Mouse (Mus musculus): ENCODE results near the gene Ube2k. TPM values are rescaled to one million over a fixed set of nuclear protein-coding genes. Genes with fewer than 3 reads are reported as not detected.

Gene Ube2k
- polyA plus RNA-seq, 1 experiment from 2014 or later: 132 TPM

DNA sequence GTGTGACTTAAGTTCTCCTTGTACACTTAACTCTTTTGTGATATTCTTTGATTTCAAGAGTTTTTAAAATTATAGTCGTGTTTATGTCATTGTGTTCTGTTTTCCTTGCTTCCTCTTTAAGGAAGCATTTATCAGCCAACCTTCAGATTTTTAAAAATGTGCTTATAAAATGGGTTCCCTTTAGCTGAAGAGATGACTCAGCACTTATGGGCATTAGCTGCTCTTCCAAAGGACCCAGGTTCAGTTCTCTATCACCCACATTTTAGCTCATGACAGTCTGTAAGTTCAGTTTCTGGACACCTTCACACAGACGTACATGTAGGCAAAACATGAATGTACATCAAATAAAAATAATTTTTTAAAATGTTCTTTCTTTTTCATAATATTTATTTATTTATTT lies 55.4 kb downstream of the Ube2k start:
- H3K9me3 ChIP-seq (replicated peaks; ENCODE audit: control insufficient read depth, low read length): no peaks in the 10 kb centered on the region

DNA sequence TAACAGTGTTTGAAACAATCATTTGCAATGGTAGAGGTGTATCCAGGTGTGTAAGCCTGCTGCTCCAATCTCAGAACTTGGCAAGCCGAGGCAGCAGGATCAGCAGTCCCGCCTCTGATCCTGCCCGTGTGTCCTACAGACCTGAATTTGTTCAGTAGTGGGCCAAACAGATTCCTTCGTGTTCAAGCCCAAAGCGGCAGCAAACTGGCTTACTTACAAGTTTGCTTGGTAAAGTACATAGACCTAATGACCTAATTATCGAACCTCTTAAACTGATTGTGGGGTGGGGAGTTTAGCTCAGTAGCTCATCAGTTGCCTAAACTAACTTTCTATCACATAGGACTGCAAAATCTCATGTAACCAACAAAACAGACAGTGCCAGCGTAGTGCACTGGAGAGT lies 62.6 kb downstream of the Ube2k start:
- H3K9ac ChIP-seq (ENCODE audit: low read length): no peak overlapping the region
- no peak overlapping the region for H3K27ac ChIP-seq (ENCODE audit: low read length)
- peaks cover 2% of the 10 kb centered on the region for H3K4me1 ChIP-seq (ENCODE audit: control insufficient read depth, insufficient read depth, low read length)
- H3K9me3 ChIP-seq (replicated peaks; ENCODE audit: control insufficient read depth, low read length): no peaks in the 10 kb centered on the region
- peaks cover 7% of the 10 kb centered on the region; the same call in 1 of the 2 replicates for H3K36me3 ChIP-seq (ENCODE audit: control insufficient read depth, insufficient read depth)
- no peaks in the 10 kb centered on the region for H3K27me3 ChIP-seq (ENCODE audit: control insufficient read depth, insufficient read depth, low read length)
- ATAC-seq (replicated peaks; ENCODE audit: extremely low read depth, insufficient read depth, low FRiP score): no peak
- 88% methylated on average over 7 of the region's 7 CpGs for WGBS
- no peak overlapping the region for H3K4me2 ChIP-seq (ENCODE audit: low read depth, low read length)
- H3K4me3 ChIP-seq (ENCODE audit: low read length): no peak overlapping the region

More for the DNA sequence above, 55.4 kb downstream of the Ube2k start:
- Histone ChIP-seq H3K9ac (ENCODE audit: low read length) (no peak overlapping the region), H3K27ac (ENCODE audit: low read length) (no peak overlapping the region), H3K4me3 (ENCODE audit: low read length) (no peak overlapping the region), H3K36me3 (ENCODE audit: control insufficient read depth, insufficient read depth) (peaks cover 8% of the 10 kb centered on the region), H3K4me1 (ENCODE audit: control insufficient read depth, insufficient read depth, low read length) (peaks cover 3% of the 10 kb centered on the region), H3K4me2 (ENCODE audit: low read depth, low read length) (no peak overlapping the region), H3K27me3 (ENCODE audit: control insufficient read depth, insufficient read depth, low read length) (no peaks in the 10 kb centered on the region)
- WGBS: 87% methylated on average over 2 of the region's 2 CpGs
- ATAC-seq (replicated peaks; ENCODE audit: extremely low read depth, insufficient read depth, low FRiP score): no peak

DNA sequence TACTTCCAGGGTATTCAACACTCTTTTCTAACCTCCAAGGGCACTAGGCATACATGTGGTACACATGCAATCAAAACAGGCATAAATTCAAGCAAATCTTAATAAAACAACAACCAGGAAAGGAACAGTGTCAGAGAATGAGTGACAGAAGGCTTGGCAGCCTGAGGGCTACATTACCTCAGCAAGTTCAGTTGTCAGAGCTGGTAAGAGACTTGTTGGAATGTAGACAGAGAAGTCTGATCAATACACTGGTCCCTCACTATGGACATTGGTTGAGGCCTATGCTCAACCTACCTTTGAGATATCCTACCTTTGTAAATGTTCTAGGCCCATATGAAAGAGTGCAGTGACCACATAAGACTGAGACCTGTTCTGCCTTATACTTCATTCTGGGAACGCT lies 69.8 kb downstream of the Ube2k start:
- ATAC-seq (replicated peaks; ENCODE audit: extremely low read depth, insufficient read depth, low FRiP score): no peak

DNA sequence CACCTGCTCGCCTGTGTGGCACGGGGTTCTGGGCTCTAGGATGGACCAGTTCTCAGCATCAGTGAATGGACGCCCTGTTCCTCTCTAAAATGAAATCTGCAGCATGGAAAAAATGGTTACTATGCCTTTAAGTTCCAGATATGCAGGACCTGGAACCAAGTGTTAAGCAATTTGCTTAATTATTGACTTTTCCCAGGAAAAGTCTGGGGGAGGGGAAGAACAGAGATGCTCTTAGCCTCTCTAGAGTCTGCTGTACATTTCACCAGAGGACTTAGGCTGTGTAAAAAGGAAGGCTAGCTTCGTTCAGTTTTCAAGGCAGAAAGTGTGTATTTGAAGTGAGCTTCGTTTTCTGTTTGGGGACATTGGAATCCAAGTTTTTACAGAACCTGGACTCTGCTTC lies 72.7 kb downstream of the Ube2k start:
- H3K4me1 ChIP-seq (ENCODE audit: control insufficient read depth, insufficient read depth, low read length): no peaks in the 10 kb centered on the region; the same call in 1 of the 2 replicates
- H3K27me3 ChIP-seq (ENCODE audit: control insufficient read depth, insufficient read depth, low read length): no peaks in the 10 kb centered on the region
- no peak overlapping the region for H3K9ac ChIP-seq (ENCODE audit: low read length)
- WGBS: 82% methylated on average over 5 of the region's 5 CpGs
- H3K4me2 ChIP-seq (ENCODE audit: low read depth, low read length): no peak overlapping the region
- no peak overlapping the region for H3K4me3 ChIP-seq (ENCODE audit: low read length)
- H3K36me3 ChIP-seq (ENCODE audit: control insufficient read depth, insufficient read depth): peaks cover 10% of the 10 kb centered on the region
- no peak for ATAC-seq (replicated peaks; ENCODE audit: extremely low read depth, insufficient read depth, low FRiP score)
- H3K27ac ChIP-seq (ENCODE audit: low read length): no peak overlapping the region
- H3K9me3 ChIP-seq (replicated peaks; ENCODE audit: control insufficient read depth, low read length): no peaks in the 10 kb centered on the region

More for the DNA sequence above, 69.8 kb downstream of the Ube2k start:
- Histone ChIP-seq H3K36me3 (ENCODE audit: control insufficient read depth, insufficient read depth) (peaks cover 6% of the 10 kb centered on the region; the same call in 1 of the 2 replicates), H3K9me3 (replicated peaks; ENCODE audit: control insufficient read depth, low read length) (no peaks in the 10 kb centered on the region), H3K4me2 (ENCODE audit: low read depth, low read length) (no peak overlapping the region), H3K4me3 (ENCODE audit: low read length) (no peak overlapping the region), H3K9ac (ENCODE audit: low read length) (no peak overlapping the region), H3K27me3 (ENCODE audit: control insufficient read depth, insufficient read depth, low read length) (no peaks in the 10 kb centered on the region), H3K27ac (ENCODE audit: low read length) (no peak overlapping the region), H3K4me1 (ENCODE audit: control insufficient read depth, insufficient read depth, low read length) (no peaks in the 10 kb centered on the region; the same call in 1 of the 2 replicates)
- WGBS: 89% methylated on average over 1 of the region's 1 CpGs

DNA sequence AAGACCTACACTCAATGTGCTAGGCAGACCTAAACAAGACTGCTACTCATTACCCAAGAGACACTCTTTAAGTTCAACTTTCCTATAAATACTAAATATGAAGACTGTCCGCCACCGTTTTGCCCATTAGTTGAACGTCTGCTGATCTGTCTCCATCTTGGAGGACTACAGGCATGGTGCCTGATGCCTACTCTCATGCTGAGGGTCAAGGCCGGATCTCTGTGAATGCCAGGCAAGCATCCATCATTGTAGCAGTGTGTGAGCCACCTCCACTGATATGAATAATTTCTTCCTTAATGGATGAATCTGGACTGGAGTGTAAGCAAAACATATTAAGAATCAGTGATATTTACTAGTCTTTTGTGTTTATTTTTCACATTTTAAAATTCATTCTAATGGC lies 73.5 kb downstream of the Ube2k start:
- no peak overlapping the region for H3K9ac ChIP-seq (ENCODE audit: low read length)
- no peaks in the 10 kb centered on the region for H3K9me3 ChIP-seq (replicated peaks; ENCODE audit: control insufficient read depth, low read length)
- H3K4me2 ChIP-seq (ENCODE audit: low read depth, low read length): no peak overlapping the region
- no peak overlapping the region for H3K4me3 ChIP-seq (ENCODE audit: low read length)
- H3K36me3 ChIP-seq (ENCODE audit: control insufficient read depth, insufficient read depth): peaks cover 16% of the 10 kb centered on the region
- H3K27me3 ChIP-seq (ENCODE audit: control insufficient read depth, insufficient read depth, low read length): no peaks in the 10 kb centered on the region
- ATAC-seq (replicated peaks; ENCODE audit: extremely low read depth, insufficient read depth, low FRiP score): no peak
- no peaks in the 10 kb centered on the region for H3K4me1 ChIP-seq (ENCODE audit: control insufficient read depth, insufficient read depth, low read length)
- no peak overlapping the region for H3K27ac ChIP-seq (ENCODE audit: low read length)
- 93% methylated on average over 4 of the region's 4 CpGs for WGBS

DNA sequence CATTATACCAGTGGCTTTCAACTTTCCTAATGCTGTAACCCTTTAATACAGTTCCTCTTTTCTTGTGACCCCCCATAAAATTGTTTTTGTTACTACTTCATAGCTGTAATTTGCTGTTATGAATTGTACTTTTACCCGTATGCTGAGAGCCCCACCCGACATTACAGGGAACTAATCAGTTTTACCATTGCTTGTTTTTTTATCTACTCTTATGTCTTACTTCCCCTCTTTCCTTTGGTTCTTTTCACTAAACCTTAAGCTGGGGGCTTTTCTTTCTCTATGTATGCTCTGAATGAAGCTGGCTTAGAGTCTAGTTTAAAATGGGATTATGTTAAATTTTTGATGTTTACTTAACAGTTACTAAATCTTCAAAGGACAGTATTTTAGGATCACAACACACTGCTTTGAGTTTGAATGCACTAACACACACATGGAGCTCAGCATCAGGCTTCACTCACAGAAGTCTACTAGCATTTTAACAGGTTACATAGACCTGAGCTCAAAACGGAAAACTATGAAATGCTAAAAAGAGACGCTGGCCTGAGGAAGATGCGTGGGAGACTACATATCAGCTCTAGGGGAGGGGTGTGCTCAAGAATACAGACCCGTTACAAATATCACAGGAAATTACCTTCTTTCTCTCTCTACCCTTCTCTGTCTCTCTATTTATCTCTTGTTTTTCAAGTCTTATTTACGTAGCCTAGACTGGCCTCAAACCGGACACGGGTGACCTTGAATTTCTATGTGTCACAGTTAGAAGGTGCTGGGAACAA lies 76.3 kb downstream of the Ube2k start:
- no peak overlapping the region for H3K9ac ChIP-seq (ENCODE audit: low read length)
- no peaks in the 10 kb centered on the region for H3K27me3 ChIP-seq (ENCODE audit: control insufficient read depth, insufficient read depth, low read length)
- no peak overlapping the region for H3K4me2 ChIP-seq (ENCODE audit: low read depth, low read length)
- 76% methylated on average over 9 of the region's 9 CpGs for WGBS
- H3K36me3 ChIP-seq (ENCODE audit: control insufficient read depth, insufficient read depth): peaks cover 27% of the 10 kb centered on the region
- H3K9me3 ChIP-seq (replicated peaks; ENCODE audit: control insufficient read depth, low read length): no peaks in the 10 kb centered on the region
- H3K4me1 ChIP-seq (ENCODE audit: control insufficient read depth, insufficient read depth, low read length): no peaks in the 10 kb centered on the region
- no peak overlapping the region for H3K27ac ChIP-seq (ENCODE audit: low read length)
- H3K4me3 ChIP-seq (ENCODE audit: low read length): no peak overlapping the region
- no peak for ATAC-seq (replicated peaks; ENCODE audit: extremely low read depth, insufficient read depth, low FRiP score)

DNA sequence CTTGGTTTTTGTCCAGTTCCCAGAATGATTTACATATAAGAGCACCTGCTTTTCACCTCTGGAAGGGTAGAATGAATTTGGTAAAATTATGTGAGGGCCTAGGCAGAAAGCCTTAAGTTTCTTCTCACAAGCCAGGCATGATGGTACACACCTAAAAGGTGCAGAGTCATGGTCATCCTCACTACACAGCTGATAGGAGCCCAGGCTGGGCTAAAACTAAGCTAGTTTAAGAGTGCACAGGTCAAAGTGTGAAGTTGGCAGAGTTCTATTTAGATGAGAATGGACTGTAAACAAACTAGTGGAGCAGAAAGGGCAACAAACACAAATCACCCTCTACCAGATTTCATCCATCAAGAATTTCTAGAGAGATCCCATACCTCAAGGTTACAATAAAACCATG lies 87.3 kb downstream of the Ube2k start:
- Histone ChIP-seq H3K9me3 (replicated peaks; ENCODE audit: control insufficient read depth, low read length) (no peaks in the 10 kb centered on the region), H3K27me3 (ENCODE audit: control insufficient read depth, insufficient read depth, low read length) (no peaks in the 10 kb centered on the region), H3K9ac (ENCODE audit: low read length) (no peak overlapping the region), H3K27ac (ENCODE audit: low read length) (no peak overlapping the region), H3K4me3 (ENCODE audit: low read length) (no peak overlapping the region), H3K36me3 (ENCODE audit: control insufficient read depth, insufficient read depth) (peaks cover 36% of the 10 kb centered on the region), H3K4me1 (ENCODE audit: control insufficient read depth, insufficient read depth, low read length) (no peaks in the 10 kb centered on the region), H3K4me2 (ENCODE audit: low read depth, low read length) (no peak overlapping the region)
- no peak for ATAC-seq (replicated peaks; ENCODE audit: extremely low read depth, insufficient read depth, low FRiP score)

DNA sequence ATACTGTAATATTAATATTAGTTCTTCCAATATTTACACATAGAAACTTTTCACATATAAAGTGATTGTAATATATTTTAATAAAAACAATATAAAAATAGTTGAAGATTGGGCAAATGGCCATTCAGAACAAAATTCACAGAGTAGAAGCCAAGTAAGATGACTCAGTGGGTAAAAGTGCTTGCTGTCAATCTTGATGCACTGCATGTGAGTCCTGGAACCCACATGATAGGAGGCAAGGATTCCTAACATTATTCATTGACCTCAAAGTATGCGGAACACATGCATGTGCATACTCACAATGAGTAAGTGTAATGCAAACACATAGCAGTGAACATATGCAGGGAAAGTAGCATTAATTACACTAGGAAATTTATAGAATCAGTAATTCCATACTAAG lies 101.9 kb downstream of the Ube2k start:
- Histone ChIP-seq H3K4me2 (ENCODE audit: low read depth, low read length) (no peak overlapping the region), H3K9ac (ENCODE audit: low read length) (no peak overlapping the region), H3K9me3 (replicated peaks; ENCODE audit: control insufficient read depth, low read length) (no peaks in the 10 kb centered on the region), H3K4me3 (ENCODE audit: low read length) (no peak overlapping the region), H3K36me3 (ENCODE audit: control insufficient read depth, insufficient read depth) (peaks cover 45% of the 10 kb centered on the region), H3K4me1 (ENCODE audit: control insufficient read depth, insufficient read depth, low read length) (no peaks in the 10 kb centered on the region), H3K27me3 (ENCODE audit: control insufficient read depth, insufficient read depth, low read length) (no peaks in the 10 kb centered on the region), H3K27ac (ENCODE audit: low read length) (no peak overlapping the region)
- ATAC-seq (replicated peaks; ENCODE audit: extremely low read depth, insufficient read depth, low FRiP score): no peak
- WGBS: 90% methylated on average over 1 of the region's 1 CpGs
